Mouse (Mus musculus): ENCODE data around the gene Alg14.

DNA sequence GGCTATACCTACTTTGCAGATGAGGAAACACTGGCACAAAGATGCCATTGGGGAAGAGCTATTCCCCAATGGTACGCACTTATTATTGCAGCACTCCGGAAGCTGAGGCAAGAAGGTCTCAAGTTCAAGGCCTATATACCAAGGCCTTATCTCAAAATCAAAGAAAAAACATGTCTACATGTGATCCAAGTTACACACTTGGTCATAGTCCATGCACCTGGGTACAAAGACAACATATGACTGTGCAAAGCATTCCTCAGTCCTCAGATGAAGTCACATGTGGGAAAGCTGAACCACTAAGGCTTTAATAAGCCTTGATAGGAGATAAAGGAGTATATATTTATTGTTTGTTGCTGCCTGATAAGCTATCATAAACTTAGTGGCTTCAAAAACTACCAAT is 17.6 kb upstream of the Alg14 start:
- TF ChIP-seq TCF12 (IDR thresholded peaks at IDR 0.05; ENCODE audit: low read depth, low read length) = no peak
- TF ChIP-seq CTCF (IDR thresholded peaks at IDR 0.05 in 2 of 3, conservative IDR thresholded peaks at IDR 0.05 in 1 of 3; ENCODE audit: control insufficient read depth in 1 of 3, insufficient read depth in 1 of 3, low read depth in 2 of 3, low read length in 3 of 3, poor library complexity in 1 of 3, severe bottlenecking in 1 of 3) = no peak
- no peak for TF ChIP-seq ELF1 (IDR thresholded peaks at IDR 0.05; ENCODE audit: low read depth, low read length)
- TF ChIP-seq EP300 (IDR thresholded peaks at IDR 0.05; ENCODE audit: low read depth in 1 of 2, low read length in 2 of 2) = no peak
